Comparison of ENCODE assay signal across 8 mouse cellular contexts in the genomic region with DNA sequence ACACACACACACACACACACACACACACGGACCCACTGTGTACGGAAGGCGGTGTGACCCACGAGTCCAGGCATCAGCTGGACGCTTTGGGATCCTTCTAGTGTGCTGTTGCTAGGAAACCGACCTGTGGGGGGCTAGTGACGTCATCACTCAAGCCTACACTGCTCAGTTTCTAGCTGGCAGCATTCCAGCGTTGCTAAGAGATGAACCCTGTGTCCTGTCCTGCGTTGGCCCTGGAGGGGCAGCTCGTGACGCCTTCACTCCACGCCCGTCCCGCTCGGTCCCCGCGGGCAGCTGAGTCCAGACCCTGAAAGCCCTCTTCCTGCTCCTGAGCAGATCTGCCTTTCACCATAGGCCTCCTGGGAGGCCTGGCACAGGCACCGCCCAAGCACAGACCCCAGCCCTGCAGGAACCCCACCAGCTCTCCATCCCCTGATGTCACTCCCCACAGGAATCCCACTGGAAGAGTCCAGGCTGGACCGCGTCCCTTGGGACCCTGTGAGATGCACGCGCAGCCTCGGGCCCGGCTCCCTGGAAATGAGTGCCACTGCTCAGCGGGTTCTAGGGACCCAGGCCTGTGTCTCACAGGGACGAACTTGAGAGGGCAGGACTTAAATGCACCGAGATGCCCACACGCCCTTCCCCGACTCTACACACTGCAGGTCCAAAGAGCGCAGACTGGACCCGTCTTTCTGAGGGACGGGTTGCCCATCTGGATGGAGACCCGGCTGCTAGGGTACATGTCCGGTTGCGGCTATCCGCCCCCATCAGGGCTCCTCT. TPM values are rescaled to one million over a fixed set of nuclear protein-coding genes. Genes with fewer than 3 reads are reported as not detected.
DNase-seq lines count a peak whose midpoint lies in the region; ATAC-seq lines count a peak whose summit lies in the region.

No protein-coding gene starts in this region.

- peaks cover 4% of the 10 kb centered on the region; the same call in 1 of the 2 replicates for H3K4me1 ChIP-seq in heart, embryonic 13.5 days
- H3K4me1 ChIP-seq in stomach, embryonic 14.5 days (ENCODE audit: control insufficient read depth, insufficient read depth, low read length): no peaks in the 10 kb centered on the region

- no peak overlapping the region for H3K27ac ChIP-seq in heart, embryonic 13.5 days (replicated peaks)
- H3K27ac ChIP-seq in stomach, embryonic 14.5 days (ENCODE audit: low read length): no peak overlapping the region

- H3K4me3 ChIP-seq in heart, embryonic 13.5 days: peak overlapping the region; percentile 43
- no peak overlapping the region for H3K4me3 ChIP-seq in stomach, embryonic 14.5 days (ENCODE audit: low read depth, low read length)

- H3K9ac ChIP-seq in heart, embryonic 13.5 days: peak overlapping the region; percentile 58; the same call in 1 of the 2 replicates
- no peak overlapping the region for H3K9ac ChIP-seq in stomach, embryonic 14.5 days (replicated peaks; ENCODE audit: low read depth, low read length)

- H3K9me3 ChIP-seq in heart, embryonic 13.5 days: peaks cover 54% of the 10 kb centered on the region
- peaks cover 36% of the 10 kb centered on the region for H3K9me3 ChIP-seq in stomach, embryonic 14.5 days (ENCODE audit: control insufficient read depth, low read depth, low read length)

- WGBS in heart, embryonic 13.5 days: 18% methylated on average over 36 of the region's 36 CpGs
- WGBS in stomach, embryonic 14.5 days: 24% methylated on average over 36 of the region's 36 CpGs

- H3K27me3 ChIP-seq in heart, embryonic 13.5 days (replicated peaks): peaks cover 21% of the 10 kb centered on the region
- H3K27me3 ChIP-seq in stomach, embryonic 14.5 days (ENCODE audit: control insufficient read depth, insufficient read depth, low read length): no peaks in the 10 kb centered on the region

- peak; percentile 37; the same call in 1 of the 2 replicates for ATAC-seq in heart, embryonic 13.5 days (ENCODE audit: extremely low read depth, insufficient number of reproducible peaks, low FRiP score, low TSS enrichment)
- ATAC-seq in stomach, embryonic 14.5 days (ENCODE audit: insufficient number of reproducible peaks, insufficient read depth, low FRiP score, low read depth): peak; percentile 54; the same call in 1 of the 2 replicates

- peak overlapping the region; percentile 66 for H3K4me2 ChIP-seq in heart, embryonic 13.5 days
- H3K4me2 ChIP-seq in stomach, embryonic 14.5 days (replicated peaks; ENCODE audit: low read depth, low read length): peak overlapping the region; percentile 2; the same call in 1 of the 2 replicates

- DNase-seq in kidney, postnatal 10 days: peak; percentile 47
- no peak for DNase-seq in kidney, postnatal 36 days
- DNase-seq in embryo, embryonic 10 days (ENCODE audit: low spot score): peak; percentile 41
- DNase-seq in layer of hippocampus, postnatal 14 days (ENCODE audit: low spot score in 2 of 2): peak; percentile 68
- peak; percentile 11 for DNase-seq in lung, postnatal 36 days
- no peak for DNase-seq in thymus, adult 18-20 months

- peaks cover 28% of the 10 kb centered on the region for H3K36me3 ChIP-seq in heart, embryonic 13.5 days
- H3K36me3 ChIP-seq in stomach, embryonic 14.5 days (ENCODE audit: control insufficient read depth, insufficient read depth, low read length): no peaks in the 10 kb centered on the region

RNA-seq across cellular contexts. Expression of gene Gm10775, which starts 1.0 kb away (rescaled TPM):
- not detected in 2 replicates for polyA plus RNA-seq in heart, embryonic 13.5 days (2015; fragmentation: Nextera tagmentation; extraction: Ambion mirVana)
- under 1 TPM; 0.37 to 0.64 TPM for total RNA-seq in layer of hippocampus, postnatal 14 days (2021)
- polyA plus RNA-seq in stomach, embryonic 14.5 days (2014; fragmentation: Nextera tagmentation; extraction: Ambion mirVana): not detected in 2 replicates

RNA-seq across cellular contexts. Expression of gene Zfp369, which starts 20.2 kb away (rescaled TPM):
- polyA plus RNA-seq in heart, embryonic 13.5 days (2015; fragmentation: Nextera tagmentation; extraction: Ambion mirVana): 6.7 and 8.3 TPM in 2 replicates
- total RNA-seq in layer of hippocampus, postnatal 14 days (2021): 10 to 100 TPM; 65.6 to 66.3 TPM
- polyA plus RNA-seq in stomach, embryonic 14.5 days (2014; fragmentation: Nextera tagmentation; extraction: Ambion mirVana): 22.0 and 23.3 TPM in 2 replicates

RNA-seq across cellular contexts. Expression of gene Nlrp4f, which starts 52.6 kb away (rescaled TPM):
- not detected in 2 replicates for polyA plus RNA-seq in heart, embryonic 13.5 days (2015; fragmentation: Nextera tagmentation; extraction: Ambion mirVana)
- under 1 TPM; 0.17 to 0.25 TPM for total RNA-seq in layer of hippocampus, postnatal 14 days (2021)
- polyA plus RNA-seq in stomach, embryonic 14.5 days (2014; fragmentation: Nextera tagmentation; extraction: Ambion mirVana): not detected in 2 replicates

Comparison
In these comparisons a context has a peak if more than half of its experiments do, and no peak if none do; other contexts are left out.
1. DNase-seq: peak in kidney, postnatal 10 days (single experiment), embryo, embryonic 10 days (single experiment), layer of hippocampus, postnatal 14 days (2 of 2) and lung, postnatal 36 days (single experiment); none in kidney, postnatal 36 days (0 of 2) and thymus, adult 18-20 months (0 of 2).